Mouse (Mus musculus) c-Kit-positive CD71-positive TER-119-negative erythroid progenitor cells, embryonic 14.5 days (primary cell): ENCODE data around the gene Ranbp6.

ENCODE experiments used
- DNase-seq: peaks from one replicate; pipeline ENCODE4 v3.0.0-alpha.2; 2013; ENCODE audit warnings: low read depth

Ranbp6 gene

DNA sequence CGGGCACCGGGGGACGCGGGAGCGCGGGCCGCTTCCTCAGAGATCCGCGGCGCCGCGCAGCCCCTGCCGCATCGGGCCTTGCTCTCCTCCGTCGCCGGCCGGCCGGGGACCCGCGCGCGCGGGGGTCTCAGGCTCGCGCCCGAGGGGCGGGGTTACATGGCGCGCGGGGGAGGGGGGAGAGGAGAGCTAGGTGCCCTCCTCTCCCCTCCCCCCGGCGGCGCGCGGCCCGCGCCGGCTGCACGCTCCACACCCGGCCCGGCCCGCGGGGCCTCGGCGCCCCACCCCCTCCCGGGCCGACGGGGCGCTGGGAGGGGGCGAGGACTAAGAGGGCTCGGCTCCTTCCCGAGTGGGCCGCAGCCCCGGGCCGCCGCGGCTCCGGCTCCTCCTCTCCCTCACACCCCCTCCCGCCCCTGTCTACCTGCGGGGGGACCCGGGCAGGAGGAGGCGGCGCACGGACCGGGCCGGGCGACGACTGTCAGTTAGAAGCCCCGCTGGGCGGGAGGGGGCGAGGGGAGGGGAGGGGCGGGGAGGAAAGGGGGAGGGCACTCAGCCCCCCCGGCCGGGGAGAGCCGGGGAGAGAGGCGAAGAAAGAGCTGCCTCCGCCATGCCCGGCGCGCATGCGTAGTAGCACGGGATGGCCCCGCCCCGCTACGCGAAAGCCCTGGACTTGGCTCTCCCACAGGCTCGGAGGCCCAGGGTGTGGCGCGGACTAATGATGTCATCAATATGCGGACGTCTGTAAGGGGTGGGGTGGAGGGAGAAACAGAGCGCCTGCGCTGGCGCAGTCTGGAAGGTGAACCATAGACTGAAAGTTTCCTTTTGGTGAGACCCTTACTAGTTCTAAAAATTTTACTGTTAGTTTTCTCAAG lies 6.6 kb downstream of the Ranbp6 start, which contains the start of gene 9930021J03Rik:
Gene 9930021J03Rik, minus strand, starts transcription at position 73 of the 869 bp plus-strand sequence.
- DNase-seq: peak; percentile 98

GRCm38 (mm10) chr19:29805101-29805916 lies 7.5 kb downstream of the Ranbp6 start:
- DNase-seq: peak; percentile 80

DNA sequence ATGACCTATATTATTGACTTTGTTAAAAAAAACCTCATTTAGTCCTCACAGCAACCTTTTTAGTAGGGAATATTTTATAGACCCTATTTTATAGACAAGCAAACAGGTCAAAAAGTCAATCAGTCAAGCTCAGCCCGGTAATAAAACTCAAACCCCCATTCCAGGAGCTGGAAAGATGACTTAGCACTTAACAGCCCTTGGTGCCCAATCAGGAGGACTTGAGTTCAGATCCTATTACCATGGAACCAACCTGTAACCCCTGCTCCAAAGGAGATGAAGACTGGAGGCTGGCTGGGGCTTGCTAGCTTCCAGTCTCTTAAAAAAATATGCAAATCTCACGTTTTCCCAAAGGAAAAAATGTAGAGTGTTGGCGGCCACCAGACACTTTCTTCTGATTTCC lies 8.8 kb downstream of the Ranbp6 start:
- DNase-seq: no peak

- peak; percentile 54 for DNase-seq
Observed at GRCm38 (mm10) chr19:29797371-29797770, 15.4 kb downstream of the Ranbp6 start.

- no peak for DNase-seq
Observed at GRCm38 (mm10) chr19:29787997-29788396, 24.8 kb downstream of the Ranbp6 start.

DNA sequence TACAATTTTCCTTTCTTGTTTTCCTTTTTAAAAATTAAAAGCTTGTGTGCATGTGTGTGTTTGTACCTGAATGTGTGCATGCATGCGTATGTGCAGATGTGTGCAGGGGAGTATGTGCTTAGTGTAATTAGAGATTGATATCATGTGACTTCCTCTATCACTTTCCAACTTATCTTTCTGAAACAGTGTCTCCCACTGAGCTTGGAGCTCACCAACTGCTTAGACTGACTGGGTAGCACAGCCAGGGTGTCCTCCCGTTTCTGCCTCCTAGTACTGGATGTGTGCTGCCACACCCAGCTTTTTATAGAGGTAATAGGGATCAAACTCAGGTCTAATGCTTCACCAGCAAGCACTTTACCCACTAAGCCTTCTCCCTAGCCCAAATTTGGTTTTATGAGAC lies 29.9 kb downstream of the Ranbp6 start:
- DNase-seq: no peak
